Comparison of ENCODE assay signal across 8 mouse cellular contexts in genomic region chr17:46710959-46711597, GRCm38 (mm10). TPM values are rescaled to one million over a fixed set of nuclear protein-coding genes. Genes with fewer than 3 reads are reported as not detected.
DNase-seq lines count a peak whose midpoint lies in the region; ATAC-seq and TF ChIP-seq lines count a peak whose summit lies in the region.

Gene Pex6, plus strand, starts transcription at chr17:46711463.

- H3K4me2 ChIP-seq in heart, embryonic 11.5 days = peak within 1 kb of the TSS; percentile 99
- H3K4me2 ChIP-seq in kidney, embryonic 16.5 days (replicated peaks; ENCODE audit: low read depth, low read length) = peak within 1 kb of the TSS; percentile 93
- H3K4me2 ChIP-seq in myocyte (ENCODE audit: low read depth) = peak within 1 kb of the TSS; percentile 93

- peak; percentile 92 for ATAC-seq in erythroblast, adult 5-6 weeks (replicated peaks; ENCODE audit: low FRiP score, poor library complexity, severe bottlenecking)
- ATAC-seq in heart, embryonic 11.5 days (replicated peaks; ENCODE audit: insufficient number of reproducible peaks, low FRiP score, low TSS enrichment) = peak; percentile 86
- peak; percentile 92 for ATAC-seq in kidney, embryonic 16.5 days (ENCODE audit: low FRiP score, low TSS enrichment)

- peak within 1 kb of the TSS; percentile 68 for H3K27ac ChIP-seq in heart, embryonic 11.5 days (ENCODE audit: low read depth, low read length)
- H3K27ac ChIP-seq in kidney, embryonic 16.5 days (ENCODE audit: low read length) = peak within 1 kb of the TSS; percentile 79
- peak within 1 kb of the TSS; percentile 93 for H3K27ac ChIP-seq in liver, adult 2 months (replicated peaks; ENCODE audit: insufficient read depth, low read depth, low read length)

- peaks cover 14% of the 10 kb centered on the region for H3K4me1 ChIP-seq in heart, embryonic 11.5 days (ENCODE audit: control insufficient read depth, insufficient read depth, low read length)
- peaks cover 17% of the 10 kb centered on the region for H3K4me1 ChIP-seq in kidney, embryonic 16.5 days (ENCODE audit: insufficient read depth, low read length)
- peaks cover 9% of the 10 kb centered on the region for H3K4me1 ChIP-seq in liver, adult 2 months (ENCODE audit: control insufficient read depth, insufficient read depth, low read length)

- peak within 1 kb of the TSS; percentile 99 for H3K4me3 ChIP-seq in heart, embryonic 11.5 days (ENCODE audit: low read depth, low read length)
- H3K4me3 ChIP-seq in kidney, embryonic 16.5 days (ENCODE audit: low read length) = peak within 1 kb of the TSS; percentile 68
- H3K4me3 ChIP-seq in liver, adult 2 months (ENCODE audit: insufficient read depth, low read depth, low read length) = peak within 1 kb of the TSS; percentile 97
- peak within 1 kb of the TSS; percentile 54 for H3K4me3 ChIP-seq in myocyte

- H3ac ChIP-seq in myocyte (ENCODE audit: control insufficient read depth, insufficient read length) = peak within 1 kb of the TSS; percentile 88

- H3K9me3 ChIP-seq in heart, embryonic 11.5 days (replicated peaks; ENCODE audit: control insufficient read depth, low read length) = no peaks in the 10 kb centered on the region
- H3K9me3 ChIP-seq in kidney, embryonic 16.5 days (ENCODE audit: low read length) = no peaks in the 10 kb centered on the region

- peak within 1 kb of the TSS; percentile 90 for H3K9ac ChIP-seq in heart, embryonic 11.5 days (ENCODE audit: low read depth, low read length)
- peak within 1 kb of the TSS; percentile 91 for H3K9ac ChIP-seq in kidney, embryonic 16.5 days (replicated peaks; ENCODE audit: low read length)
- H3K9ac ChIP-seq in liver, adult 2 months (ENCODE audit: low read depth, low read length) = peak within 1 kb of the TSS; percentile 99

- H3K36me3 ChIP-seq in heart, embryonic 11.5 days (ENCODE audit: control insufficient read depth, insufficient read depth, low read length) = peaks cover 12% of the 10 kb centered on the region
- H3K36me3 ChIP-seq in kidney, embryonic 16.5 days (ENCODE audit: insufficient read depth, low read length) = peaks cover 22% of the 10 kb centered on the region
- peaks cover 12% of the 10 kb centered on the region; the same call in 1 of the 2 replicates for H3K36me3 ChIP-seq in liver, adult 2 months (ENCODE audit: control insufficient read depth, insufficient read depth, low read length)
- H3K36me3 ChIP-seq in myocyte (ENCODE audit: control insufficient read depth, insufficient read depth) = peaks cover 12% of the 10 kb centered on the region
- H3K36me3 ChIP-seq in splenic B cell, adult 2 months (ENCODE audit: control insufficient read depth, insufficient read depth, low read length, poor library complexity, severe bottlenecking) = peaks cover 9% of the 10 kb centered on the region

- peaks cover 13% of the 10 kb centered on the region for H3K79me2 ChIP-seq in liver, adult 2 months (ENCODE audit: control insufficient read depth, insufficient read depth, low read length)
- peaks cover 19% of the 10 kb centered on the region for H3K79me2 ChIP-seq in myocyte (ENCODE audit: control insufficient read depth, insufficient read depth)

- TF ChIP-seq POLR2A in liver, adult 2 months (IDR thresholded peaks at IDR 0.05; ENCODE audit: extremely low read depth, insufficient read depth, low read length) = peak; percentile 85; the same call in 1 of the 2 replicates
- peak; percentile 82 for TF ChIP-seq POLR2A in myocyte (IDR thresholded peaks at IDR 0.05; ENCODE audit: insufficient read length, low read depth)

- WGBS in heart, embryonic 11.5 days (ENCODE audit: insufficient replicate concordance) = 8% methylated on average over 36 of the region's 36 CpGs
- 9% methylated on average over 36 of the region's 36 CpGs for WGBS in kidney, embryonic 16.5 days
- 6% methylated on average over 36 of the region's 36 CpGs for WGBS in liver, adult 2 months

- TF ChIP-seq CTCF in liver, adult 2 months (IDR thresholded peaks at IDR 0.05; ENCODE audit: low read depth, low read length) = no peak

- DNase-seq in B cell, adult 2 months = peak; percentile 94
- peak; percentile 98 for DNase-seq in brain, adult 2 months (ENCODE audit: low read depth, low spot score)
- DNase-seq in liver, adult 2 months (ENCODE audit: extremely low read depth, low read depth, low spot score) = peak; percentile 81
- peak; percentile 93 for DNase-seq in splenic B cell, adult 2 months (ENCODE audit: low read depth, low spot score)

- H3K27me3 ChIP-seq in heart, embryonic 11.5 days (ENCODE audit: control insufficient read depth, insufficient read depth, low read length) = no peaks in the 10 kb centered on the region
- no peaks in the 10 kb centered on the region for H3K27me3 ChIP-seq in kidney, embryonic 16.5 days (ENCODE audit: insufficient read depth, low read length)
- no peaks in the 10 kb centered on the region for H3K27me3 ChIP-seq in liver, adult 2 months (ENCODE audit: control insufficient read depth, insufficient read depth, low read length)
- H3K27me3 ChIP-seq in myocyte (ENCODE audit: control insufficient read depth, insufficient read depth, insufficient read length) = no peaks in the 10 kb centered on the region
- H3K27me3 ChIP-seq in splenic B cell, adult 2 months (ENCODE audit: control insufficient read depth, insufficient read depth, low read length, poor library complexity, severe bottlenecking) = no peaks in the 10 kb centered on the region

TF ChIP-seq in myocyte, 11 proteins besides CTCF, POLR2A, EP300 and RAD21:
- TF ChIP-seq POLR2AphosphoS2 (IDR thresholded peaks at IDR 0.05; ENCODE audit: insufficient read length, low read depth) (peak; percentile 75), MAX (IDR thresholded peaks at IDR 0.05; ENCODE audit: low read depth) (no peak)

RNA-seq across cellular contexts. Expression of gene Pex6, which starts in this region (rescaled TPM):
- total RNA-seq in erythroblast, adult 5-6 weeks (2015; ENCODE audit: low replicate concordance) = 1.9 and 3.8 TPM in 2 replicates
- total RNA-seq in erythroblast, adult 5-6 weeks (2017; ENCODE audit: low replicate concordance) = 2.8 and 3.9 TPM in 2 replicates
- 9.0 and 9.7 TPM in 2 replicates for polyA plus RNA-seq in heart, embryonic 11.5 days (2014; fragmentation: Nextera tagmentation; extraction: Ambion mirVana)
- 26.8 and 27.4 TPM in 2 replicates for polyA plus RNA-seq in kidney, embryonic 16.5 days (2015; fragmentation: Nextera tagmentation; extraction: Ambion mirVana)
- total RNA-seq in liver, adult 2 months (2014; rRNA removed) = 39.5 and 46.4 TPM in 2 replicates
- 94.8 and 104 TPM in 2 replicates for polyA plus RNA-seq in liver, adult 2 months (2012; rRNA removed)
- polyA plus RNA-seq in myocyte (2012; fragmentation: generic; extraction: Trizol) = 29.6 TPM

Comparison
In these comparisons a context has a peak if more than half of its experiments do, and no peak if none do; other contexts are left out.
1. Peak in every context shown above with its lines: DNase-seq, ATAC-seq, H3K4me3 ChIP-seq and H3K27ac ChIP-seq.